8 mouse cellular contexts compared by ENCODE assay signal in genomic region chr16:21774725-21775124, GRCm38 (mm10).
"Had no signal": no experiment of that assay in that cellular context is flagged by ENCODE, and none has a peak within 500 bp of the region (broad histone marks: within the 10 kb centered on the region; RNA-seq: fewer than 3 reads in every experiment).

No protein-coding gene starts in this region.

- DNase-seq: lung, adult 2 months; lung, postnatal 14 days; lung, postnatal 36 days; right cerebral cortex, postnatal 14 days; spleen, adult 18-20 months; thymus, adult 18-20 months; thymus, postnatal 14 days; thymus, postnatal 36 days had no signal
